Mouse (Mus musculus): Measurements from ENCODE around the gene Gng10.

DNA sequence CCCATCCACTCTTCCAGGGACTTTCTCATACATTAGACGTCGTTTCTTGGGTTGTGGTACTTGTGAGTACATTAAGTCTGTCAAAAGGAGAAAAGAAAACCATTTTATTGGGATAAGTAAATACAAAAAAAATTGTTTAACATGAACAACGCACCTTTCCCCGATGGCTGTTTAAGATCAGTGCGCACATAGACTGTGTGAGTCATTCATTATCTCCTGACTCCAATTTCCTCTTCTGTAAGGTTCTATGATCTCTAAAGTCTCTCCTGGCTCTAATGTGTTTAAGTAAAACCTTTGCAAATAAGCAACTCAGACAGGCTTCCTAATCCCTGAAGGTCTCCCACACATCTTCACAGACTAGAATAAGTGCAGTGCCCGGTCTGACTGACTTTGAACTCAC, 9.0 kb downstream of the Gng10 start:
- TF ChIP-seq POLR2A (IDR thresholded peaks at IDR 0.05; ENCODE audit: control insufficient read depth in 1 of 2, insufficient read depth in 1 of 2, low read depth in 1 of 2, low read length in 2 of 2, poor library complexity in 1 of 2) (no peak), CTCF (IDR thresholded peaks at IDR 0.05 in 2 of 3, conservative IDR thresholded peaks at IDR 0.05 in 1 of 3; ENCODE audit: control insufficient read depth in 1 of 3, insufficient read depth in 1 of 3, low read depth in 2 of 3, low read length in 3 of 3, poor library complexity in 1 of 3, severe bottlenecking in 1 of 3) (no peak), POLR2AphosphoS2 (IDR thresholded peaks at IDR 0.05; ENCODE audit: low read length) (no peak), MAFK (IDR thresholded peaks at IDR 0.05; ENCODE audit: borderline replicate concordance, low read depth, low read length) (0 out of 2 replicates have a peak, but pooled peaks have one; percentile 39), ZMIZ1 (IDR thresholded peaks at IDR 0.05; ENCODE audit: low read depth, low read length) (no peak), MEF2A (IDR thresholded peaks at IDR 0.05; ENCODE audit: extremely low read depth, insufficient replicate concordance, low read depth, low read length, poor library complexity, severe bottlenecking) (no peak), CHD1 (IDR thresholded peaks at IDR 0.05; ENCODE audit: low read depth, low read length) (no peak), EP300 (IDR thresholded peaks at IDR 0.05; ENCODE audit: low read depth in 1 of 2, low read length in 2 of 2) (peak; percentile 80 to 96), NRF1 (IDR thresholded peaks at IDR 0.05; ENCODE audit: insufficient read depth, low read depth, low read length, poor library complexity, severe bottlenecking) (no peak), TAL1 (IDR thresholded peaks at IDR 0.05; ENCODE audit: low read length) (peak; percentile 47), MXI1 (IDR thresholded peaks at IDR 0.05; ENCODE audit: low read depth, low read length) (no peak), RAD21 (IDR thresholded peaks at IDR 0.05; ENCODE audit: low read depth, low read length) (no peak; the same call in 1 of the 2 replicates), HCFC1 (IDR thresholded peaks at IDR 0.05; ENCODE audit: low read depth, low read length) (no peak), CHD2 (IDR thresholded peaks at IDR 0.05; ENCODE audit: low read length) (no peak)
